Mouse (Mus musculus): Measurements from ENCODE around the gene Mpg.
"Not testable (repeated sequence)": the region's sequence is repeated elsewhere in the genome, so short reads cannot be mapped to it uniquely, and the experiment has no call there.

The Mpg gene

DNA sequence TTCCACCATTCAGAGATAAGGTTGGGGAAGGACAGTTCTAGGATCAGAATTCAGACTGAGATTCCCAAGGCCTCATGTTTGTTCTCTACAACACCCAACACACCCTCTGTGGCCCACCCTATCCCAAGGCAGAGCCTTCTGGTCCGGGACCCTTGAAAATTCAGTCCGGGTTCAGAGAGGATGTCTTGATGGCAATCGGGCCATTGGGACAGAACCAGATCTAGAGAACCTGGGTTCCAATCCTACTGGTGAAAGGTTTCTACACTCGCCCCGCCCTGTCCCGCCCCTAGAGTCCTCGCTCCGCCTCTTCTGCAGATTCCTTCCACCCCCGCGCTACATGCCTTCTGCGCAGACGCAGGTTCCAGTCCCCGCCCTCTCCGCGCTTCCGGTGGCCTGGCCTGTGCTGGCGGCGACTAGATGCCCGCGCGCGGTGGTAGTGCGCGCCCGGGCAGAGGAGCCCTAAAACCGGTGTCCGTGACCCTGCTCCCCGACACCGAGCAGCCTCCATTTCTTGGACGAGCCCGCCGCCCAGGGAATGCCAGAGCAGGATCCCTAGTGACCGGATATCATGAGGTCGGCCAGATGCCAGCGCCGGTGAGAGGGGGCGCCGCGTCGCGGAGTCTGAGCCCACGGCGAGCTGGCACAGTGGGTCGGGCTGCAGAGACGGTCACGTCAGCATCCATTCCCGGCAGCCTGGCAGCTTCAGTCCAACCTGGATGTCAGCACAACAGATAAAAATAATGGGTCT, at the start of gene Mpg:
TSS of gene Mpg (plus strand) at position 382 of the 748 bp plus-strand sequence.
- peak; percentile 87 for DNase-seq (ENCODE audit: extremely low spot score, low spot score)

DNA sequence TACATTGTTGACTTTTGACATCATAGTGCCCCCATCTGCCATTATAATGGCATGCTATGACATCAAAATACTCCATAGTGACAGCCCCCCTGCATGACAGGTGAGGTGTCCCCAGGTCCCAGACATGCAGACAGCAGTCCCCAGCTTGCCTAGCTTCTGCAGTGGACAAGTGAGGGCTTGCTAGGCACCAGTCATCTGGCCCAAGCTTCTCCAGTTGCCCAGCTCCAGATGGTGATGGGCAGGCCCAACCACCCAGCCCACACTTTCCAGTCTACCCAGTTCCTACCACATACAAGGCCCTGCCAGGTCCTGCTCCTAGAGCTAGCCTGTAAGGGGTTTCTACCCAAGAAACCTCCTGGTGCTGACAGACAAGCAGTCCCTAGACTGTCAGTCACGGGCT, 47.8 kb upstream of the Mpg start:
- DNase-seq (ENCODE audit: extremely low spot score, low spot score), result no peak

GRCm38 (mm10) chr11:32181246-32181645, 45.1 kb upstream of the Mpg start:
- no peak for DNase-seq (ENCODE audit: extremely low spot score, low spot score)

DNA sequence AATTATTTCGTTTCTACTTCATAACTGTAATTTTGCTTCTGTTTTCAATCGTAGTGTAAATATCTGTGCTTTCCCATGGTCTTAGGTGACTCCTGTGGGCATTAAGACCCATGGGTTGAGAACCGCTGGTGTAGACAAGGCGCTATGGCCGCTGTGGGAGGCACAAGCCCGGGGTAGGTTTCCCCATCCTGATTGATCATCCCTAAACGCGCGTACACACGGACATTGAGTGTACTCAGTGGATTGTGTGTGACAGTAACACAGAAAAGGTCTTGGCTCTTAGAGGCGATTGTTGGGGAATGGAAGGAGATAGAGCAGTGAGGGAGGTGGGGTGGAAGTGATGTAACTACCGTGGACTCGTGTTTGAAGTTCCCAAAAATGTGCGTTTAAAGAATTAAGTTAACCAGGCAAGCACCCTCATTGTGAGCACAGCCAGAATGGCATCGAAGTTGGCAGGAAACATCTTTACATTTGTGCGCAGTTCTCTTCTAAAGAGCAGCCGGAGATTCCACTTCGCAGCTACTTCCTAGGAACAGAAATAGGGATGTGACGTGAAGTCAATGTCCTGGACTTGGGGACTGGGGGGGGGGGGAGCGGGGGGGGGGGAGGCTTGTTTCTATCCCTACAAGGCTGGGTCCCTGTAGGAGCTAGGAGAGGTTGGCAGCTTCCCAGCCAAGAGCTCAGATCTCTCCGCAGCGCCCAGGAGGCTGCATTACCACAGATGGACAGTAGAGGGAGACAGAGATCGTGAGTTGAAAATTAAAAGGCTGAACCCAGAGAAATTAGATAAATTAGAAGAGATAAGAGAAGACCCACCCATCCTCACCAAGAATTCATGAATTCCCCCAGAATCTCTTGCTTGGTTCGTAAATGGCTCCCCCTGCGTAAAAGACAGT, 44.1 kb upstream of the Mpg start:
- DNase-seq (ENCODE audit: extremely low spot score, low spot score), result peak; percentile 84

- DNase-seq (ENCODE audit: extremely low spot score, low spot score), result no peak
These were observed 41.8 kb upstream of the Mpg start for GRCm38 (mm10) chr11:32184469-32184868.

- DNase-seq (ENCODE audit: extremely low spot score, low spot score), result no peak
These were observed 40.3 kb upstream of the Mpg start for GRCm38 (mm10) chr11:32186031-32186430.

GRCm38 (mm10) chr11:32187256-32187655, 39.0 kb upstream of the Mpg start:
- no peak for DNase-seq (ENCODE audit: extremely low spot score, low spot score)

GRCm38 (mm10) chr11:32188881-32189280, 37.4 kb upstream of the Mpg start:
- DNase-seq (ENCODE audit: extremely low spot score, low spot score), result no peak

- DNase-seq (ENCODE audit: extremely low spot score, low spot score), result no peak
These were observed 36.9 kb upstream of the Mpg start for GRCm38 (mm10) chr11:32189434-32189833.

DNA sequence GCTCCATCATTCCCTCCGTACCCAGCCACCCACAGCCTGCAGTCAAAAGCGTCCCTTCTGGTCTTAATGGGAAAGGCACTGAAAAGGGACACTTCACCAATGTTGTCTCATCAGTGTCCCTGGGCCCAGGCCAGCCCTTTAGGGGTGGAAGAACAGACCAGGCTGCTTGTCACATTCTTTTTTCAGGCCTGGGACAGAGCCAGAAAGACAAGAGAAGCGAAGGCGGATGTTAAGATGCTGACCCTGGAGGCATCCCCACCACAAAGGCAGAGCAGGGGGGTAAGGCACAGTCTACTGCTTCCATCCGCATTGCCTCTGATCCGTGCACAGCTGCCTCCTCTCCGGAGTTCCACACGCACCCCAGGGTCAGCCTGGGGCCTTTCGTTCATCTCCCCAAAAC, 36.2 kb upstream of the Mpg start:
- no peak for DNase-seq (ENCODE audit: extremely low spot score, low spot score)

DNA sequence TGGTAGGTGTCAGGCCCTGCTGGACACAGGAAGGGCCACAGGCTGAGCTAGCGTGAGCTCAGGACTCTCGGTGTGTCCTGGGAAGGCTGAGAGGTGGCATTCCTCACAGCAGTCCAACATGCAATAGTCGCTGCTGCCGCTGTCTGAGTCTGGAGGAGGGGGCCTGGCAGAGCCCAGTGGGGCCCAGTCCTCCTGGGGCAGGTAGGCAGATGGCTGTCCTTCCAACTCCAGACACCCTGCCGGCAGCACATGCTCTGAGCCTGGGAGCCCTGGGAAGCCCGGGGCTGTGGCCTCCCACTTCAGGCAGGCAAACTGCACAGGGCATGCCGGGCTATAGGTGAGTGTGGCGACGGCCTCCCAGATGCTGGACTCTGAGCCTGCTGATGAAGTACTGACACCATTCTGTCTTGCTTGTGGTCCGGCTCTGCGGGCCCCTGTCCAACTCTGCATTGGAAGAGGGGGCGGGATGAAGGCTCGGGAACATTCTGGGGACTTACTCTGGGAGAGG, 35.6 kb upstream of the Mpg start:
- no peak for DNase-seq (ENCODE audit: extremely low spot score, low spot score)

- DNase-seq (ENCODE audit: extremely low spot score, low spot score), result no peak
These were observed 33.1 kb upstream of the Mpg start for GRCm38 (mm10) chr11:32193156-32193555.

- no peak for DNase-seq (ENCODE audit: extremely low spot score, low spot score)
These were observed 32.2 kb upstream of the Mpg start for GRCm38 (mm10) chr11:32194086-32194485.

GRCm38 (mm10) chr11:32194626-32195025, 31.7 kb upstream of the Mpg start:
- DNase-seq (ENCODE audit: extremely low spot score, low spot score), result no peak

GRCm38 (mm10) chr11:32195867-32196540, 30.3 kb upstream of the Mpg start:
- no peak for DNase-seq (ENCODE audit: extremely low spot score, low spot score)

DNA sequence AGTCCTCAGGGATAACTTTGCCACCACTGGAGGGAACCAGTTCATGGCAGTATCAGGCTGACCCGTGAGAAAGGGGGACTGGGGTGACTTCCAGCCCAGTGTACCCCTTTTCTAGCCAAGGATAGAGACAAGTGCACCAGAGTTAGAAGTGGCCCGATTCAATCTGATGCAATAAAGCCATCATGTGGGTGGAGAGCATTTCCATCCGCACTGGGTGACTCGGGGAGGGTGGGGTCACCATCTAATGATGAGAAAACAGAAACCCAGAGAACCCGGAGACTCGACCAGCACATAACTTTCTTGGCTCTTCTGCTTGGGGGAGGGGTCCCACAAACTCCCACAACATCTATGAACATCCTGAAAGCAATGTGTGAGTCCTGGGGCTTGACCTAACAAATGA, 29.6 kb upstream of the Mpg start:
- DNase-seq (ENCODE audit: extremely low spot score, low spot score), result no peak

GRCm38 (mm10) chr11:32197766-32198165, 28.5 kb upstream of the Mpg start:
- DNase-seq (ENCODE audit: extremely low spot score, low spot score), result no peak

GRCm38 (mm10) chr11:32198256-32198955, 27.9 kb upstream of the Mpg start:
- no peak for DNase-seq (ENCODE audit: extremely low spot score, low spot score)

DNA sequence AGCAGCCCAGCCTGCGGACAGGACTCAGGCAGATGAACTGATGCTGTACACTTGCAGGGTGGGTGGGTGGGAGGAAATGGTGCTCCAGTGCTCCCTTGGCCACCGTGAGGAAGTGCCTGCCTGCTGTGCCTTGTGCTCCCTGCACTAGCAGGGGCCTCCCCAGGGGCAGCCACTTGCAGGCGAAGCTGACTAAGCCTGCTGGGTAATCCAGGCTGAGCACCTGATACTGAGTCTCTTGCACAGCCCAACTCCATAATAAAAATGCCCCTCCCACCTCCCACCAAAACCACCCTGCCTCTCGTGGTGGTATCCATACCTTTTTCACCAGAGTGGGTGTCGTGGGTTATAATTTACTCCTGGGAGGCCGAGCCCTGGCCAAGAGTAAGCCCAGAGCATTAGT, 27.1 kb upstream of the Mpg start:
- DNase-seq (ENCODE audit: extremely low spot score, low spot score), result no peak

DNA sequence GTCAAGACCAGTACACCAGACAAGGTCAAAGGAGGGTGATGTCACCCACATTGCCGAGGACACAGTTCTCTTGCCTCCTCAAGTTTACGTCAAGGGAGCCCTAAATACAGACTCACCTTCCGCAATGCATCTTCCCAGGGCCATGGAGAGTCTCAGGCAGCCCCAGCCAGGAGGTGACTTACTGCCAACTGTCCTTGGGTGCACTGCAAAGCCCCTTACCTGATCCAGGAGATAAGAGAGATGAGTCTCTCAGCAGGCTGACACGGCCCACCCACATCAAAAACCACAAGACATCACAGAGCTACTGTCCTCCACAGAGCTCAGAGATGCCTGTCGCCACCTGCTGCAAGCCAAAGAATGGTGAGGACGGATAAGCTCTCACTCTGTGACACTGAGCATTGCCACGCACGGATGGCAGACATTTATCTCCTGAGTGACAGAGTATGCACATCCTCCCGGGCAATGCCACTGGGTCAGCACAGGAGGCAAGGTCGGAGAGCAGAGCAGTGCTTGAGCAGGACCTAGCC, 26.2 kb upstream of the Mpg start, which contains the start of gene Il9r:
TSS of gene Il9r (minus strand) at position 205 of the 527 bp plus-strand sequence.
- DNase-seq (ENCODE audit: extremely low spot score, low spot score), result no peak

- DNase-seq (ENCODE audit: extremely low spot score, low spot score), result not testable (repeated sequence)
These were observed 25.3 kb upstream of the Mpg start for GRCm38 (mm10) chr11:32200992-32201391.
